Mouse (Mus musculus): ENCODE data around the gene Add2.

GRCm38 (mm10) chr6:86015871-86016270, 12.6 kb upstream of the Add2 start, which contains the start of gene Figla:
- TF ChIP-seq GATA1 (IDR thresholded peaks at IDR 0.05; ENCODE audit: borderline replicate concordance, low read length), result no peak
- no peak for TF ChIP-seq FLI1 (IDR thresholded peaks at IDR 0.05; ENCODE audit: low read length)
